Mouse (Mus musculus) forebrain, embryonic 15.5 days (tissue): ENCODE results near the gene Olfr847. TPM values are rescaled to one million over a fixed set of nuclear protein-coding genes. Genes with fewer than 3 reads are reported as not detected.

Experiments
- ATAC-seq: fragments of 200-750 bp; cut with Nextera tagmentation; replicated peaks from 2 replicates; pipeline ENCODE4 v1.8.0; 2017; ENCODE audit warnings: mild to moderate bottlenecking, moderate TSS enrichment, moderate library complexity
- H3K27ac ChIP-seq: fragments of 300-500 bp; sonication (generic); replicated peaks from 2 replicates; pipeline ENCODE4 v1.5.1; 2015; ENCODE audit warnings: mild to moderate bottlenecking, inconsistent platforms
- H3K27me3 ChIP-seq: fragments of 300-500 bp; sonication (generic); 2 replicates; pipeline ENCODE4 v1.6.1; 2015; ENCODE audit warnings: inconsistent platforms
- H3K36me3 ChIP-seq: fragments of 300-500 bp; sonication (generic); 2 replicates; pipeline ENCODE4 v1.6.1; 2015; ENCODE audit warnings: mild to moderate bottlenecking, inconsistent platforms
- H3K4me1 ChIP-seq: fragments of 300-500 bp; sonication (generic); 2 replicates; pipeline ENCODE4 v1.6.1; 2015; ENCODE audit warnings: inconsistent platforms
- H3K4me2 ChIP-seq: fragments of 300-500 bp; sonication (generic); replicated peaks from 2 replicates; pipeline ENCODE4 v1.6.1; 2015; ENCODE audit warnings: mild to moderate bottlenecking, inconsistent platforms
- H3K4me3 ChIP-seq: fragments of 300-500 bp; sonication (generic); 2 replicates; pipeline ENCODE4 v1.5.1; 2015; ENCODE audit warnings: mild to moderate bottlenecking, inconsistent platforms
- H3K9ac ChIP-seq: fragments of 300-500 bp; sonication (generic); replicated peaks from 2 replicates; pipeline ENCODE4 v1.6.1; 2015; ENCODE audit warnings: mild to moderate bottlenecking, inconsistent platforms
- H3K9me3 ChIP-seq: fragments of 300-500 bp; sonication (generic); 2 replicates; pipeline ENCODE4 v1.6.1; 2016; ENCODE audit warnings: inconsistent platforms
- WGBS: fragments of 180-500 bp; shearing (Covaris S2); methylation state at CpG from one replicate; pipeline ENCODE4 v1.1.7; 2015; ENCODE audit warnings: mixed read lengths; 5-methylcytosine and 5-hydroxymethylcytosine counted together
- polyA plus RNA-seq: library from polyadenylated mRNA; unstranded; fragments of >200 nt; fragmentation: Nextera tagmentation; extraction: Ambion mirVana; gene quantifications from 2 replicates; pipeline ENCODE4 v1.2.1, GENCODE M21; 2015

Olfr847 gene
- polyA plus RNA-seq = not detected in 2 replicates

GRCm38 (mm10) chr9:19378569-19378968 is at the start of gene Olfr847:
TSS of gene Olfr847 (minus strand) at chr9:19378669.
- no peak within 1 kb of the TSS for H3K27ac ChIP-seq
- ATAC-seq = no peak
- H3K27me3 ChIP-seq = no peaks in the 10 kb centered on the region
- H3K9ac ChIP-seq = no peak within 1 kb of the TSS
- no peaks in the 10 kb centered on the region for H3K4me1 ChIP-seq
- 65% methylated on average over 1 of the region's 1 CpGs for WGBS
- H3K4me2 ChIP-seq = no peak within 1 kb of the TSS
- no peak within 1 kb of the TSS for H3K4me3 ChIP-seq
- H3K36me3 ChIP-seq = no peaks in the 10 kb centered on the region
- H3K9me3 ChIP-seq = peaks cover 3% of the 10 kb centered on the region; the same call in 1 of the 2 replicates

DNA sequence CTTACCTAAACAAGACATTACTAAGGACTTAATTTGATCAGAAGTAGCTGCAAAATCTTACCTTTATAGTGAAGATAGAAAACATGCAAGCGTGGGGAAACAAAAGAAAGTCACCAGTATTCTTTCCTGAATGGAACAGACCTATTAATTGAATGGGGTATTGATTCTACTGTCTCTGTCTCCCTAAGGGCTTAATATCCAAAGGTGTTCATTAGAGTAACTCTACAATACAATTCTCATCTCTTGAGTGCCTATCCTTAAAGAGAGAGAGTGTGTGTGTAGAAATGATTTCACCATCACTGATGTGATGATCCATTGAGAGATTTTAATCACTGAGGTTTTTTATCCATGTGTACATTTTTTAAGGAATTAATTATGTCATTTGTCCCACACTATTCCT is 14.6 kb downstream of the Olfr847 start, which contains the start of gene Olfr846:
TSS of gene Olfr846 (minus strand) at position 101 of the 400 bp plus-strand sequence.
- H3K4me2 ChIP-seq = no peak within 1 kb of the TSS

DNA sequence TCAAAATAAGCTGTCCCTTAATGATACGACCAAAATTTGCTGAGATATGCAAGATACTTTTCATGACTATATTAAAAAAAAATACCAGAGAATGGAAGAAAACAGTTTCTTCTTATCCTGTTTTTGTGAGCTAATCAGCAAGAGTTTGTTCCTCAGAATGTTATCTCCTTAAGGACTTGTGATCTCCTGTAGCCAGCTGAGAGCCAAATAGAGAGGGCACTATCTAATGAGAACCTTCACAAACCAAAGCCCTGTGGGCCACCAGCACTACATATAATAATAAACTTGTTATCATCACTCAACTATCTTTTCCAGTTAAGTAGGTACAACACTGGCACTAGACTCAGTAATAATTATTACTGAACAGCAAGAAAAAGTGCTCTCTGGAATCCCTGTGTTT is 42.3 kb downstream of the Olfr847 start, which contains the start of gene Olfr845:
TSS of gene Olfr845 (plus strand) at position 301 of the 400 bp plus-strand sequence.
- no peak within 1 kb of the TSS for H3K4me3 ChIP-seq
- no peaks in the 10 kb centered on the region for H3K36me3 ChIP-seq
- no peak within 1 kb of the TSS for H3K4me2 ChIP-seq
- no peaks in the 10 kb centered on the region for H3K27me3 ChIP-seq
- H3K4me1 ChIP-seq = no peaks in the 10 kb centered on the region
- H3K27ac ChIP-seq = no peak within 1 kb of the TSS
- no peak within 1 kb of the TSS for H3K9ac ChIP-seq
- ATAC-seq = no peak
- H3K9me3 ChIP-seq = peaks cover 13% of the 10 kb centered on the region
- 80% methylated on average over 1 of the region's 1 CpGs for WGBS

More for the DNA sequence above, 14.6 kb downstream of the Olfr847 start, which contains the start of gene Olfr846:
- H3K9ac ChIP-seq = no peak within 1 kb of the TSS
- 0 out of 2 replicates have a peak, but pooled peaks cover 10% of the 10 kb centered on the region for H3K9me3 ChIP-seq
- 38% methylated on average over 1 of the region's 1 CpGs for WGBS
- no peaks in the 10 kb centered on the region for H3K36me3 ChIP-seq
- no peak for ATAC-seq
- H3K27ac ChIP-seq = no peak within 1 kb of the TSS
- no peaks in the 10 kb centered on the region for H3K27me3 ChIP-seq
- H3K4me3 ChIP-seq = no peak within 1 kb of the TSS
- H3K4me1 ChIP-seq = no peaks in the 10 kb centered on the region

Other genes with a start within 250 kb of the Olfr847 start
- gene Olfr837, start 242.4 kb downstream of the Olfr847 start, polyA plus RNA-seq = not detected in 2 replicates
- not detected in 2 replicates for gene Olfr839-ps1, start 201.4 kb downstream of the Olfr847 start, polyA plus RNA-seq
- gene Olfr843, start 126.7 kb downstream of the Olfr847 start, polyA plus RNA-seq = not detected in 2 replicates
- gene Olfr844, start 62.3 kb downstream of the Olfr847 start, polyA plus RNA-seq = not detected in 2 replicates
- gene Olfr845, start 42.2 kb downstream of the Olfr847 start, polyA plus RNA-seq = not detected in 2 replicates
- gene Olfr846, start 14.7 kb downstream of the Olfr847 start, polyA plus RNA-seq = not detected in 2 replicates
- gene Olfr849, start 61.6 kb upstream of the Olfr847 start, polyA plus RNA-seq = not detected in 2 replicates
- gene Olfr850, start 99.6 kb upstream of the Olfr847 start, polyA plus RNA-seq = not detected in 2 replicates
- not detected in 2 replicates for gene Olfr851, start 114.6 kb upstream of the Olfr847 start, polyA plus RNA-seq
- not detected in 2 replicates for gene Olfr853, start 162.4 kb upstream of the Olfr847 start, polyA plus RNA-seq
- not detected in 2 replicates for gene Olfr854, start 188.7 kb upstream of the Olfr847 start, polyA plus RNA-seq
- not detected in 2 replicates for gene Olfr855, start 203.9 kb upstream of the Olfr847 start, polyA plus RNA-seq
- gene Zfp317, start 243.4 kb upstream of the Olfr847 start, polyA plus RNA-seq = 46.7 and 49.8 TPM in 2 replicates